Mouse (Mus musculus): Measurements from ENCODE around the gene Khsrp. TPM values are rescaled to one million over a fixed set of nuclear protein-coding genes. Genes with fewer than 3 reads are reported as not detected.

Khsrp gene
- polyA plus RNA-seq (2012; rRNA removed), result 83.9 and 101 TPM in 2 replicates

GRCm38 (mm10) chr17:57030931-57031660 lies at the start of gene Khsrp:
Gene Khsrp (minus strand): TSS chr17:57031522.

GRCm38 (mm10) chr17:57078336-57078735 lies 47.0 kb upstream of the Khsrp start, which contains the start of gene Dennd1c:
Gene Dennd1c (minus strand): TSS chr17:57078514.

DNA sequence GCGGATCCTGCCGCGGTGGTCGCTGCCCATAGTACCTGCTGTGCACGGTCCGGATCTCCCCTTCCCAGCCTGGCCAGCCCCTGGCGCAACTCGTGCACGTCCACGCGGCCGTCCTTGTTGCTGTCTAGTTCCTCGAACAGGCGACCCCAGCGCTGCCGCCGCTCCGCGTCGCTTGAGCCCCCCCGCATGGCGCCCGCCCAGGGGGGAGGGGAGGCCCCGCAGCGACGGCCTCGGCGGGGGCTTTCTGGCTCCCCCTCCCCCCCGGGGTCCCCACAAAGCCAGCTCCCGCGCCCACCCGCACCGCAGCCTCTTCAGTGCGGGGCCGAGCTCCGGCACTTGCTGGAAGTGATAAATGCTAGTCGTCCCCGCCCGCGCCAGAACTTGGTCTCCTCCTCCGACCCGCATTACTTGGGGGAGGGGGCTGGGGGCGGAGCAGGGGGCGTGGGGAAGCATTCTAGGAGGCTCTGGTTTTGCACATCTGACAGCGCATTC lies 28.2 kb upstream of the Khsrp start, which contains the start of gene Slc25a23:
TSS of gene Slc25a23 (minus strand) at position 378 of the 492 bp plus-strand sequence.

GRCm38 (mm10) chr17:57058891-57059485 lies 27.7 kb upstream of the Khsrp start, which contains the start of gene Crb3:
Gene Crb3 (plus strand): TSS chr17:57059105.

GRCm38 (mm10) chr17:57041554-57041953 lies 10.2 kb upstream of the Khsrp start, which contains the start of gene Slc25a41:
Gene Slc25a41 (minus strand): TSS chr17:57041654.

GRCm38 (mm10) chr17:57011236-57012141 lies 19.8 kb downstream of the Khsrp start, which contains the start of the genes Gtf2f1 and Gm17949:
Gene Gtf2f1 (minus strand): TSS chr17:57011288.
Gene Gm17949 (plus strand): TSS chr17:57011469.

DNA sequence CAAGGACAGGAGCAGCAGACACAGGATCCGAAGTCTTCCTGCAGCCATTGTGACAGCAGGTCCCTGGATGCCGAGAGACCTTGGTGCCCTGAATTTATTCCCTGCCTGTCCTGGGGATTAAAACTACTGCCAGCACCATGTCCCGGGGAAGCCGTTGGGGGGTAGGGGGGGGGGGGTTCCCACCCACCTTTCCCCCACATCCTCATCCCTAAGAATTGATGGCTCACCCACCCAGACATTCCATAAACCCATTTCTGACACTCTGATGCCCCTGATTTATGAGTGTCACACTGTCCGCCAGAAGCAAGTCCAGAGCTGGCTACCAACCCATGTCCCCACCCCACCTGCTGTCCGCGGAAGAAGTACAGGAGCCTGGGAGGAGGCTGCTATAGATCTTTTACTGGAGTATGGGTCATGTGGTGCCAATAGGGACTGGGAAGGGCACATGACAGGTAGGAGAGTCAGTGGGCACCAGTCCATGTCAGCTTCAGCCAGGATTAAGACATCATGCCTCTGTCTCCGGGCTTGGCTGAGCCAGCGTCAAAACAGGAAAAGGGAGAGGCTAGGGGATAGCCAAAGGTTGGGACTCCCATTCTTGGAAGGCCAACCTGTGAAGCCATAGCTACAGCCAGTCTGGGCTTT lies 31.2 kb downstream of the Khsrp start, which contains the start of gene Pspn:
TSS of gene Pspn (minus strand) at position 51 of the 642 bp plus-strand sequence.

DNA sequence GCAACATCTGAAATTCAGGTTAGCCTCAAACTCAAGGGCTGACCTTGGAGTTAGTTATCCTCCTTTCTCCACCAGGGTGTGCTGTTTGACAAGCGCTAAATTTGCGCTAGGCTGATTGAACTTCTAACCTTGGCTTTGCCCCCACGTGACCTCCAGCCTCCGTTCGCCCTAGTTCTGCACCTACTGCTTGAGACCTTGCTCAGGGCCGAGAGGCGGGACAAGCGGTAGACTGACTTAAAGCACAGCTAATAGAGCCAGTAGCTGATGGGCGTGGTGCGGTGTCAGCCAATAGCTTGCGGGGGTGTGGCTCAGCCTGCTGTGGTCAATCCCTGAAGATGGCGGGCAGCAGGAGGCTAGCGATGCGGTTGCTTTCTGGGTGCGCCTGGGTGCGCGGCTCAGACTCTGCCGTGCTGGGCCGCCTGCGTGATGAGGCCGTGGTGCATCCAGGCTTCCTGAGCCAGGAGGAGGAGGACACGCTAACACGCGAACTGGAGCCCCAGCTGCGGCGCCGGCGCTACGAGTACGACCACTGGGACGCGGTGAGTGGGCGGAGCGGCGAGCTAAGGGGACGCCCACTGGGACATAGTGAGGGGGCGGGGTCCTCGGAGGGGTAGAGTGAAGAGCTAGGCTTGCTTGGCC lies 34.2 kb downstream of the Khsrp start, which contains the start of gene Alkbh7:
TSS of gene Alkbh7 (plus strand) at position 311 of the 639 bp plus-strand sequence.

GRCm38 (mm10) chr17:56990115-56990746 lies 41.1 kb downstream of the Khsrp start, which contains the start of gene Clpp:
Gene Clpp (plus strand): TSS chr17:56990305.

DNA sequence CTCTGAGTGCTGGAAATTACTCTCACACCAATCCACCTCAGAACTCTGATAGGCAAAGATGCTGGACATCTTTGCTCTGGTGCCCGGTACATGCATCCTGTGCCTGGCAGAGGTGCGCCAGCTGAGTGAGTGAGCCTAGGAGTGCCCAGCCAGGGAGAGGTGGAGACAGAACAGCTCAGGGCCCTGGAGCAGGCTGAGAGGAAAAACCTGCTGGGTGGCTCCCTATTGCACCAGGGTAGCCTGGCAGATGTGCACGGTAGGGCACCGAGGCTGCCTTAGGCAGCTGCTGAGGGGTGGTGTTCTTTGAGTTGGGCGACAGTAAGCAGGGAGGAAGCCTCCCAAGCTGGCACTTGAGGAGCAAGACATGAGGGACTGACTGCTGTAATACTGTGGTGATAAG lies 49.3 kb downstream of the Khsrp start, which contains the start of gene Acer1:
TSS of gene Acer1 (minus strand) at position 114 of the 400 bp plus-strand sequence.

Other genes starting within 250 kb of the Khsrp start
- 13.0 and 16.5 TPM in 2 replicates for gene Rfx2, start 200.5 kb downstream of the Khsrp start, polyA plus RNA-seq (2012; rRNA removed)
- gene Acsbg2, start 157.1 kb downstream of the Khsrp start, polyA plus RNA-seq (2012; rRNA removed), result not detected in 2 replicates
- gene 1700061G19Rik, start 156.0 kb downstream of the Khsrp start, polyA plus RNA-seq (2012; rRNA removed), result 0.05 and 0.22 TPM in 2 replicates
- gene Mllt1, start 96.1 kb downstream of the Khsrp start, polyA plus RNA-seq (2012; rRNA removed), result 59.6 and 65.3 TPM in 2 replicates
- gene Acer1, start 49.4 kb downstream of the Khsrp start, polyA plus RNA-seq (2012; rRNA removed), result 73.6 and 84.8 TPM in 2 replicates
- gene Clpp, start 41.2 kb downstream of the Khsrp start, polyA plus RNA-seq (2012; rRNA removed), result 174 and 182 TPM in 2 replicates
- gene Alkbh7, start 34.2 kb downstream of the Khsrp start, polyA plus RNA-seq (2012; rRNA removed), result 70.7 and 72.3 TPM in 2 replicates
- 0.57 TPM in 1 of 2 replicates, not detected in the other for gene Pspn, start 31.5 kb downstream of the Khsrp start, polyA plus RNA-seq (2012; rRNA removed)
- 31.0 and 35.2 TPM in 2 replicates for gene Gtf2f1, start 20.2 kb downstream of the Khsrp start, polyA plus RNA-seq (2012; rRNA removed)
- gene Gm17949, start 20.1 kb downstream of the Khsrp start, polyA plus RNA-seq (2012; rRNA removed), result 0.24 TPM in 1 of 2 replicates, not detected in the other
- not detected in 2 replicates for gene Slc25a41, start 10.1 kb upstream of the Khsrp start, polyA plus RNA-seq (2012; rRNA removed)
- 237 and 303 TPM in 2 replicates for gene Crb3, start 27.6 kb upstream of the Khsrp start, polyA plus RNA-seq (2012; rRNA removed)
- gene Slc25a23, start 28.3 kb upstream of the Khsrp start, polyA plus RNA-seq (2012; rRNA removed), result 33.4 and 39.0 TPM in 2 replicates
- 3.9 and 4.8 TPM in 2 replicates for gene Dennd1c, start 47.0 kb upstream of the Khsrp start, polyA plus RNA-seq (2012; rRNA removed)
- gene Tubb4a, start 56.3 kb upstream of the Khsrp start, polyA plus RNA-seq (2012; rRNA removed), result 8.0 and 8.8 TPM in 2 replicates
- 2.2 and 2.3 TPM in 2 replicates for gene Tnfsf9, start 73.8 kb upstream of the Khsrp start, polyA plus RNA-seq (2012; rRNA removed)
- gene Cd70, start 118.3 kb upstream of the Khsrp start, polyA plus RNA-seq (2012; rRNA removed), result not detected in 2 replicates
- 0.48 and 0.52 TPM in 2 replicates for gene Tnfsf14, start 162.7 kb upstream of the Khsrp start, polyA plus RNA-seq (2012; rRNA removed)
- 40.1 and 41.4 TPM in 2 replicates for gene C3, start 196.6 kb upstream of the Khsrp start, polyA plus RNA-seq (2012; rRNA removed)
- gene Gpr108, start 216.9 kb upstream of the Khsrp start, polyA plus RNA-seq (2012; rRNA removed), result 108 and 126 TPM in 2 replicates
- gene Trip10, start 217.9 kb upstream of the Khsrp start, polyA plus RNA-seq (2012; rRNA removed), result 46.6 and 47.7 TPM in 2 replicates
- gene Vav1, start 247.6 kb upstream of the Khsrp start, polyA plus RNA-seq (2012; rRNA removed), result 5.4 TPM in 2 replicates

Measured in colon, adult 2 months (tissue).